Mouse (Mus musculus): ENCODE results near the gene Ces1e.
A peak's percentile ranks its signal among the peaks of the same experiment; 100 is the strongest.

The Ces1e gene

DNA sequence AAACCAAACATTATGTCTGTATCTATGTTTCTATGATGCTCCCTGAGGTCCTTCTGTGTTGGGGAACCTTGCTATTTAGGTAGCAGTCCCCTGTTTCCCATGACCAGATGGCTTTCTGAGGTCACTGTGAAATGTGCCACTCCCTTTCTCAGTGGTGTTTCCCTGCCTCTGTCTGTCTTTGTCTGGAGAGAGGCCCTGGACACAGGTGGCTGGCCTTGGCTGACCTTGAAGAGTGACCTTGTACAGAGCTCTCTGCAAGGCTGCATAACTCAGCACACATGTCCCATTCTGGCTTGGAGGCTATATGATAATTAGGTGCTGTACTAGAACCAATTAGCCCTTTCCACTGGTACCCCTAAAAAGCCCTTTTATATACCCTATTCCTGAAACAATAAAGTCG lies 52.8 kb downstream of the Ces1e start:
- no peak for DNase-seq (ENCODE audit: low spot score)

- DNase-seq (ENCODE audit: low spot score) = no peak
These were observed 54.9 kb downstream of the Ces1e start for GRCm38 (mm10) chr8:93174554-93174953.

GRCm38 (mm10) chr8:93171846-93172590 lies 57.4 kb downstream of the Ces1e start:
- DNase-seq (ENCODE audit: low spot score) = peak; percentile 52

DNA sequence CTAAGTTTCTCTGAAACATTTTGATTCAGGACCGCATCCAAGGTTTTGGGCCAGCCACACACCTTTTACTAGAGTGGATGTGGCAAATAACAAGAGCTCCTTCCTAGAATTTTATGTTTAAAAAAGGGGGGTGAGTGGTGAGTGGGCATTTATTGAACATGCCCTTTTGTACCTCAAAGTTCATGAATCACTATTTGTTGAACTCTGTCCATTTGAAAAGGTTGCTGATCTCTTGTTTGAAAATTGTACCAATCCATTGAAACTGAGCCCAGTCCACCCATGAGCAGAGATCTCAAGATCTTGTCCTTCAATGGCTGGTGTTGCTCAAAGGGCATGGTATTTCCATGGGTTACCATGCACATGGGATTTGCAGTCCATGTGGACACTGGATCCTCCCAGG lies 66.1 kb downstream of the Ces1e start:
- DNase-seq (ENCODE audit: low spot score) = no peak

DNA sequence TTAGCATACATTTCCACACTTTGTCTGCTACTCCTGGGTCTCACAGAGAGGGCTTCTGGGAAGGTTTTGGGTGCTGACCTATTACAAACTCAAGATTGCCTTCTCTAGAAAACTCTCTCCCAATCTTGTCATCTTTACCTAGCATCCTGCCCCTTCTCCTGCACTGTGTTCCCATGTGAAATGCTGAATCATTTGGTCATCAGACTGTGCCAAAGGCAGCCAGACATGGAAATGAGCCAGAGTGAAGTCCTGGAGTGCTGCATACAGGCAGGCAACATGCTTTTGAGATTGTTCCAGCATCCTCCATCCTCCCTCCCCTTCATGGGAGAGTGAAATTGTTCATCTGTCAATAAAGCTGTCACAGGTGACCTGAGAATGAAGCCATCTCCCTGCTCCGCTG lies 78.0 kb downstream of the Ces1e start:
- DNase-seq (ENCODE audit: low spot score) = no peak
